Mouse (Mus musculus): ENCODE results near the gene Gm20388. TPM values are rescaled to one million over a fixed set of nuclear protein-coding genes. Genes with fewer than 3 reads are reported as not detected.
A peak's percentile ranks its signal among the peaks of the same experiment; 100 is the strongest.

Gm20388 gene
- total RNA-seq, 2 experiments from 2014 or later, result 6.8 to 7.8 TPM

DNA sequence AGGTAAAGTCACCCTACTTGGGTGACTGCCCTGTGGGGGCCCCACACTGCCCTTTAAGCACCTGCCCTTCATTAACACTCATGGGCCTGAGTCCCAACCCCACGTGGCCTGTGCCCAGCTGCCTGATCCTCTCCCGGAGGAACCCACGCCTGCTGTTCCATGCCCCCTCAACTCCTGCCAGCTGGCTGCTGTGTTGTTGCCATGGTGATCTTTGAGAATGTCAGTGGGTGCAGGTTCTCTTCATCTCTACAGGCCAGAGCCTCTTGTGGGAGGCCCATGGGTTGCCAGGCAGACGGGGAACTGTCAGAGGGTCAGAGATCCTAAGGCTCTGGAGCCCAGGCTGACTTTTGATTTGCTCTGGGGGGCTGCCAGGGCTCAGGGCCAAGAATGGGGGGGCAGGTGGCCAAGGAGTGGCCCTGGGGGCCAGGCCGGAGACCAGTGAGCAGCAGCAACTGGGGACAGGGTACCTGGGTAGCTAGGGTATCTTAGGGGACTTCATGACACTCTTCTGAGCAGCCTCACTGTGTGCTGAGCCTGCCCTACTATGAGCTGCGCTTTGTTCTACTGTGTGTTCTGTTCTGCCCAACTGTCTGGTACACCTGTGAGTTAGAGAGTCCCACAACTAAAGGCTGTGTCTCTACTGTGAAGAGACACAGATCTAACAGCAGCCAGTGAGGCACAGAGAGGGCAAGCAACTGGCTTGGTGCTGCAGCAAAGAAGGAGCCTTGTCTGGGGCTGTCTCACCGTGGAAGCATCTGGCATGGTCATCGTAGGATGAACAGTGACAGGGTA lies 381.9 kb downstream of the Gm20388 start:
- intact Hi-C loops (cut with DNase I), result no loop called here
- DNase-seq, result no peak

DNA sequence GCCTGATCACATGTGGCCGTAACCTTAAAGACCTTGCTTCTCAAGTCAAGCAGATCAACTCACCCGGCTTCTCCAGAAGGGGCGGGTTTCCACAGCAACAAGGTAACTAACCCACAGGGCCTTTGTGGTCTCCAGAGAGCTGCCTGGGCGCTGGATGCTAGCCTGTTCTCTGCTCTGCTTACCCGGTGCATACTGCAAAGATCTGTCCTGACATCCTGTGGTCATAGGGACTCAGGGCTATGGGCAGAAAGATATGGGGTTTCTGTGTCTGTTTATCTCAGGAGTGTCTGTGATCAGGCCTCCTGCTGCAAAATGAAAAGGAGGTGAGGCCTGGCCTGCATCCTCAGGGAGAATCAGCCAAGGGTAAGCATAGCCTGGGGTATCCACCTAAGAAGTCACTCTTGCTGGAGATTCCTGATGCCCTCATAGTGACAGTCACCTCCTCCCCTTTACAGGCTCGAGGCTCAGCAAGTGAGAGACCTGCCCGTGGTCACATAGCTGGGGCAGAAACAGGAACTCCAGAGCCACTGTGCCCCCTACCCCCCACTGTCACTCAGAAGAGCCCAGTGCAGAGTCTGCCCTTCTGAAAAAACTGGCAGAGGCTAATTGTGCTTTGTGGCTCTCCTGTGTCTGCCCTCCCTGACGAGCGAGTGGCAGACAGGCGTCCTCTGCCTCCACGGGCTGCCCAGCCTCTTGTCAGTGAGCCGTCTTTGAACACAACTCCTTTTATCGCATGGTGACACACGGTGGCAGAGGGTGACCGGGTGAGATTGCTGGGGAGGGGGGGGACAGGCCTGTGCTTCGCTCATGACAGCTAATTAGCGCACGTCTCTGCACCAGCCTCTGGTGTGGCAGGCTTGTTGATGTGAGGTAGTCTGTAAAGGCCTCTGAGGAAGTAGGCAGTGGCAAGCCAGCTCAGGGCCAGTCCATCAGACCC lies 383.0 kb downstream of the Gm20388 start:
- intact Hi-C loops (cut with DNase I), result no loop called here
- DNase-seq, result no peak

DNA sequence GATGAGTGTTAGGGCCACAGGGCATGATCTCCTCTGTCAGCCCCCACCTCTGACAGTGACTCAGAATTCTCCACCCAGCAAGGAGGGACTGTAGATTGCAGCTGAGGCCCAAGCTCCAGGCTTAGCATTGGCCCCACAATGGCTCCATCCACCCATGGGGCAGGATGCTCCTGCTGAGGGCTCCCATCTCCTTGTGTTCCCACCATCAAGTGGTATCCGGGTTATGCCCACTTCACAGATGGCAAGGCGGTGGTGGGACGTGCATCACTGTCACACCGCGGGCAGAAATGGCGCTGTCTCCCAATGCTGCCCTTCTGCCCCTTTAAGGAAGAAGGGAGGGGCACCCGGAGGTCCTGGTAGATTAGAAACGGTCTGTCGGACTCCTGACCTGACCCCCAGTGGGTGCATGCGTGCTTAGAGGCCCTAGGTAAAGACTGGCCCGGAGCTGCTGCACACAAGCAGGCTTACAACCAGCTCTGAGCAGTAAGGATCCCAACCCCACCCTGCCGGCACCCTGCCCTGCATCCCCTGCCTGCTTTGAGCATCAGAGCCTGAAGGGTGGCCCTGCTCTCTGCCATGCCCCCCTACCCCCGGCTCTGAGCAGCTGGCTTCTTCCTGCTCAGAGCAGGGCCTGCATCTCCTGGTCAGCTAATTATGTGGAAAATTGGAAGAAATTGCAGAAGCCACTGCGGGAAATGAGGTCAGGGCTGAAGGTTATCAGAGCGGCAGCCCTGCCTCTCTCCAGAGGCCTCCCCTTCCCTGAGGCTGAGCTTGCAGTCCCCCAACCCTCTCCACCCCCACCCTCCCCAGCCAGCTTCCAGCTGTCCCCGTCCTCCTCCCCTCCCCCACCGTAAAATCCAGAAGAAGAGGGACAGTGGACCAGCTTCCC lies 384.6 kb downstream of the Gm20388 start:
- DNase-seq, result no peak
- intact Hi-C loops (cut with DNase I), result no loop called here

DNA sequence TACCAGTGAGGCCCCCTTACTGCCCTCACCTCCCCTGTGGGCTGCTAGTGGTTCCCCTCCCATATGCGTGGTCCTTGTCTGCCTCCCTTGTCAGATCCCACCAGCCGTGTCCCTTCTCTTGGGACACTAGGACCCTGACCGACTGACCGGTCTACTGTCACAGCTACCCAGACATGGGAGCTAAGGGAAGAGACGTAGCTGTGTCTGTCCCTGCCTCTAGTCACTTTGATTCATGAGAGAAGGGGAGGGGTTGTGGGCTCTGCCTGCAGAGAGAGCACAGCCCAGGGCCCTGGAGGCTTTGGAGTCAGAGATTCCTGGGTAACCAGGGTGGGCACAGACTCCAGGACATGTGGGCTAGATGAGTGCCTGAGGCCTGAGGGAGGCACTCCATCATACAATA lies 386.4 kb downstream of the Gm20388 start:
- DNase-seq, result no peak
- intact Hi-C loops (cut with DNase I), result no loop called here

DNA sequence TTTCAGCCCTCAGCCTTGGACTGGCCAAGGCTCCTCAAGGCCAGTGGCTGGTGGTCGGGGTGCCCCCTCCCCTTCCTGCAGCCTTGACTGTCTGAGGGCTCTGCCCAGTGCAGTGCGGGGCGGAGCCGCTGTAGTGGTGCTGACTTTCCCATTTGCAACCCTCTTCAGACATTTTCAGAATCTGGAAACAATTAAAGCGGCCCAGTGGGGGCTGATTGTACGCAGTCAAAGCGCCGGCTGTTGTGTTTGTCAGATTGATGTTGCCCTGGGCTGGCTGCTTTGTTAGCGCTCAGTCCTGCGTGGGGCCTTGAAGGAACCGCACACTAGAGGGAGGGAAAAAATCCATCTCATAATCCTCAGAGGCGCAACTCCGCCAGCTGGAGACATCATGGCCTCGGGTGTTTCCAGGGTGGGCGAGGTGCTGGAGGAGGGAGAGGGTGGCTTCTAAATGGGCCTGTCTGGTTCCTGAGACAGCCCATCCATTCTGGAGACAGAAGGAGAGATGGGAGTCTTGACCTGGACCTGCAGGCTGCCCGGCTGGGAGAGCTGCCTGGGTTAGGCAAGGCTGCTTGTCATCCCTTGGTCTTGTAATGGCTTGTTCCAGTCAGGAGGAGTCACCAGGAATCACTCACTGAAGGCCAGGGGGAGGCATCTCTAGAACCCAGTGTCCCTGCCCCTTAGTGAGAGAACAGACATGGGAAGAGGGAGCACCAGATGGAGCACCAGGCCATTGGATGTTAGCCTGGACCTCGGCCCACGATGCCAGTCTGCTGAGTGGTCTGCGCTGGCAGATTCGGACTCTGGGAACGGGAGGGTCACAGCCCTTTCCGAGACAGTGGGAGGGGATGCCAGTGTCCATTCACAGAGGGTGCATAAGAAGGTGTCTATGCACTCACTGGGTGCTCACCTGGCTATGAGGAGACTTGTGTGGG lies 388.2 kb downstream of the Gm20388 start:
- intact Hi-C loops (cut with DNase I), result no loop called here
- DNase-seq, result no peak

DNA sequence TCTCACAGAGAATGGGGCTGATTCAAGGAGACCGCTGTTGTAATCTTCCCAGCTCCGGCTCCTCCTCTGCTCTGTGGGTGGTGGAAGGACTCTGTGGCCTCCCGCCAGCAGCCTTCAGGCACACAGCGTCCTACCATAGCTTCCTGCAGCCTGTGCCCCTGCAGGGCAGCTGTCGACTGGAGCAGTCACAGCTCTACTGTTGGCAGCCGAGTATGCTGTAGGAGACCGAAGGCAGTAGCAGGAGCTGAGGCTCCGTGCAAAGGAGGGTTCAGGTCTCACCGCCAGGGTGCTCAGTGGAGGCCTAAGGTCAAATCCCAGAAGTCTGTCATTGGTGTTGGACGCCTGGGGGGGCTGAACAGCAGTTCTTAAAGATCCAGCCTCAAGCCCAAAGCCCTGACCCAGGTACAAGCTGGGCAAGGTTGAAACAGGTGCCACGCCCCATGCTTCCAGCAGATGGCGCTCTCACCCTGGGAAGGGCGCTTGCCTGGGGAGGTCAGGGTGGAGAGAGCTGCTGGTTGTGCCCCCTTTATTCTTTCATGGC lies 390.0 kb downstream of the Gm20388 start:
- intact Hi-C loops (cut with DNase I), result loop anchor here (1.0 kb wide), 1 partner anchor 19 kb away; no protein-coding TSS in a partner anchor
- peak; percentile 70 to 71 for DNase-seq

DNA sequence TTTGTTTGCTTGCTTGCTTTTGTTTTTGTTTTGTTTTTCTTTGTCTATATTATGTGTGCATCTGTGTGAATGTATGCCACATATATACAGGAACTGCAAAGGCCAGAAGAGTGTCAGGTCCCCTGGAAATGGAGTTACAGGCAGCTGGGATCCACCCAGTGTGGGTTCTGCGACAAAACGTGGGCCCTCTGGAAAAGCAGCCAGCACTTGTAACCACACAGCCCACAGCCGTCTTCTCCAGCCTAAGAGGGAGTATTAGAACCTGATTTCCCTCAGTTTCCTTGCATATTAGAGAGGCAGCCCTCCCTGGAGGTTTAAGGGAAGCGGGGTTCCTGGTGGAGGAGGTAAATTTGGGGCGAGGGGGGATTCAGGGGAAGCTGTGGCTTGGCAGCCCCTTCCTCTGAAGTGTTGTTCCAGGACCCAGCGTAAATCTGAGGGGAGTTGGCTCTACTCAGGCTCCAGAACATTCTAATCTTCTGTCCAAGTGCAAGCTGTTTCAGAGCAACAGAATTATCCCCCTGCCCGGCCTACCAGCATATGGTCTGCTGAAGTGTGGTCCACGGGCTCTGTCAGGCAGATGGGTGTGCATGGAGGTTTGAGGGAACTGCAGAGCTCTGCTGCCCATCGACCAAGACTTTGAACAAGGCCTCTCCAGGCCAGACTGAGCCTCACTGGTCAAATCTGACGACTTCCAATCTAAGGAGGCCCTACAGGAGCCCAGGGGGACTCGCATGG lies 392.5 kb downstream of the Gm20388 start:
- intact Hi-C loops (cut with DNase I), result no loop called here
- no peak for DNase-seq

DNA sequence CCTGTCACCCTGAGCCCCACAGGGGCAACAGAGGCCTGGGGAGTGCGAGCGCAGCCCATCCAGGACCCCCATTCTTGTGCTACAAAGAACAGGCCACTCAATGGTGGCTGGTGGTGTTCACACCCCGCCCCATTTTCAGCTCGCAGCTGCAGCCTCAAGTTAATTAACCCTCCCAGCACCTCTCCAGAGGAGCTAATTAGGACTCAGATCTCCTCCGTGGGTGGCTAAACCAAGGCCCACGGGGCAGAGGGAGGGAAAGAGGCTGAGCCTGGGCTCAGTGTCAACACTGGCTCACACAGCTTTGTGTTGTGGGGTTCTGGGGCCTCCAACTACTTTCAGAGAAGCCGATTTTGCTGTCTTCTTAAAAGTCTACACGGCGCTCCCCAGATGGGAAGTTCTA lies 393.5 kb downstream of the Gm20388 start:
- no peak for DNase-seq
- intact Hi-C loops (cut with DNase I), result no loop called here

DNA sequence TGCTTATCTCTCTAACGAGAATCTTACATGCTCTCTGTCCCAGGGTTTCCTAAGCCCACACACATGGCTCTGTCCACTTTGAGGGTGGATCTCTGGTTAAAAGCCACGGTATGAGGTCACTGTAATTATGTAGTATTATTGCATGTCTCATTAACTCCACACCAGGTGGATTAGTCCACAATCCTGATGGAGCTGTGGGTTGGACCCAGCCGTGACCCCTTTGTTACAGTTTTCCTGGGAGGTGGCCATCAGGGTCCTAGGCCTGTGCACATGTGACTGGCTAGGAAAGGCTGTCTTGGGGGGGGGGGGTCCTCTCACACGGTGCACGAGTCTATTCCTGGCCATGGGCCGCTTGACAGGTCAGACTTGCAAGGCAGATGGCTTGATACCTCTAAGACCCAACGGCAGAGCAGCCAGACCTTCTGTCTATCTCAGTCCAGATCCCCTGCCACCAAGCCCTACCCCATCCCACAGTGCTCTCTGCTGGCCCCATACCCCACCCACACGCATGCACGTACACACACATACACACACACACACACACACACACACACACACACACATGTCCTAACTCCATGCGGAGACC lies 395.3 kb downstream of the Gm20388 start:
- DNase-seq, result no peak
- intact Hi-C loops (cut with DNase I), result no loop called here

DNA sequence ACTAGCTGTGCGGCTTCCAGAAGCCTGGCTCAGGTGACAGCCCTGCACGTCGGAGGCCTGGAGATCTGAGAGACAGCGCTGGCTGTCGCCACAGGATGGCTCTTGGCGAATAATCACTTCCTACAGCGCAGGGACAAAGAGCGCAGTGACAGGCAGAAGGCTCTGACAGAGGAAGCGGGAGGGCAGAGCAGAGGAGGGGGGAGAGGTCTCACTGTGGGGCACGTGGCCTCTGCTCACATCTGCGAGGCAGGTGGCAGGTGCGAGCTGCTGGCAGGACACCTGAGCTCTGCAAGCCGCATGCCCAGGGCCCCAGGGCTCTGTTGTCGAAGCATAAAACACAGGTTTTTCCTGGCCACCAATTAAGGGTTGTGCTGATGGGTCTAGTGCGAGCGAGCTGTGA lies 396.5 kb downstream of the Gm20388 start:
- intact Hi-C loops (cut with DNase I), result no loop called here
- no peak for DNase-seq

DNA sequence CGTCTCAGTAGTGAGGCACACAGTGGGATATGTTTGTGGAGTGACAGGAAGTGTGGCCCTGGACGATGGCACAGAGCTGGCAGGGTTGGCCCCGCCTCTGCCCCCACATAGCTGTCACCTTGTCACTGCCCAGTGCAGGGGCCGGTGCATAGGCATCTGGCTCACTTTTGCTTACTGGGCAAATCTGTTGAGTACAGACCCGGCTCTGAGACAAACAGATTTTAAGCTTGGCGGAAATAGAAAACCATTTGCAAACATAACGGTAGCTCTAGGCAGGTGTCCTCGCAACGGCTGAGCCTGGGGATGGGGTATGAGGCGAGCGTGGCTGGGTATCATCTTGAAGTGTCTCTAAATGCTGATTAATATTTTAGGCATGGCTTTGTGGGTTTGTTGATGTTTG lies 396.9 kb downstream of the Gm20388 start:
- no peak for DNase-seq

DNA sequence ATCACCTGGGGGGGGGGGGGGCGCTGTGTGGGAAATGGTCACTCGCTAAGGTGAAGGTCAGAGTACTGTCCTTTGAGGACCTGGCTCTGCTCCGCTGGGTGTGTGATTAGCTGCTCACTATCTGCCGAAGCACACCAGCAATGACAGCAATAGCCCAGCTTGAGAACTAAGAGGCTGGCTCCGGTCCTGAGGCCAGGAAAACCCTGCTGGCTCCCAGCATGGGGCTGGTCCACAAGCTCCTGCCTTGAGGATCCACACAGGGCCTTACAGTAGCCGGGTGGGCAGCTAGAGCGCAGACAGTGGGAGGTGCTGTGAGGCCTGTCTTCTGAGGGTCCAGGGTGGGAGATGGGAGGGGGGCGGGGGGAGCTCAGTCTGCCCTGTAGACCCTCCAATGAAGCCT lies 397.5 kb downstream of the Gm20388 start:
- no peak for DNase-seq
- intact Hi-C loops (cut with DNase I), result no loop called here

More for the DNA sequence above, 396.9 kb downstream of the Gm20388 start:
- intact Hi-C loops (cut with DNase I), result no loop called here

DNA sequence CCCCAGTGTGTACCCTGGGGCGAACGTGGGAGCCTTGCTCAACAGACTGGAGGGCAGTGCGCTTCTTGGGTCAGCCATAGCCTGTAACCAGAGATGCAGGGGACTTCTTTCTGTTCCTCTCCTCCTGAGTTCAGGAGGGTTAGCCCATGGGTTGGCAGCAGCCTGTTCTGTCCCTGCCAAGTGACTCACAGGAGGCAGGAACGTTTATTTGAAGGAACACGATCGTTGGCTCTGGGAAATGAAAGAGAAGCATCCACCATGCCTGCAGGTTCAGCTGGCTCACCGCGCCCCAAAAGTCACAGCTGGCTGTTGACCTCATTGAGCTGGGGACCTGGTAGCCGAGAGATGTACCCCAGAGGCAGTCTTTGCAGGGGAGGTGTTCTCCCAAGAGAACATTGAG lies 397.9 kb downstream of the Gm20388 start:
- intact Hi-C loops (cut with DNase I), result no loop called here
- DNase-seq, result peak; percentile 48 to 64

DNA sequence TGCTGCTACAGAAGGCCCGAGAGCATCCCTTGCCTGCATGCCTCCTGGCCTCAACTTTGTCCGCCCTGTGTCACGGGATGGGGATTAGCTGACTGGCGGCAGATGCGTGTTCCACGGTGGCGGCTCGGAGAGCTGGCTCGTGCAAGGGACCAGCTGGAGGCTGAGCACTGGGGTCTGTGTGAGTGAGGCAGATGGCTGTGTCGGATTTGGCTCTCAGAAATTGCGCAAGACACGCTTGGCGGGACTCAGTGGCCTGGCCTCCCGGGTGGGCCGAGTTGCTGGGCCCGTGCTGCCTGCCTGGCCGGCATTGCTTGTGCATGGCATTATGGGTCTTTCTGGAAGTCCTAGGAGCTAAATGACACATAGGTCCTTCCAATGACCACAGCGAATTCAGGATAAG lies 398.7 kb downstream of the Gm20388 start:
- peak; percentile 69 to 73 for DNase-seq
- intact Hi-C loops (cut with DNase I), result no loop called here

DNA sequence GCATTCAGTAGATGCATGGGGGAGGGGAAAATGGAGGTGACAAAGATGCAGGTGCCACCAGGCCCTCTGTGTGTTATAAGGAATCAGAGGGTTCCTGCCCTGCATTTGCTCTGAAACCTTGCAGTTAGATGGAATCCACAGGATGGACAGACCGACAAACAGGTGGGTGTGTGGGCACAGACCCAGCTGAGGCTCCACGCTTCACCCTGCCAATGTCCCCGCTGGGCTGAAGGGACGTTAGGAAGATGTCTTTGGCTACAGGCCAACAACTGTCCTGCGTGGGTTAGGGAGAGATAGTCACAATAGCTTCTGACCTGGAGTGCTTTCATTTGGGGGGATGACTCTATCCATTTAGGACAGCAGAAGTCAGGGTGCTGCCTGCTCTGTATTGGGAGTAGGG lies 399.4 kb downstream of the Gm20388 start:
- no peak for DNase-seq
- intact Hi-C loops (cut with DNase I), result no loop called here

DNA sequence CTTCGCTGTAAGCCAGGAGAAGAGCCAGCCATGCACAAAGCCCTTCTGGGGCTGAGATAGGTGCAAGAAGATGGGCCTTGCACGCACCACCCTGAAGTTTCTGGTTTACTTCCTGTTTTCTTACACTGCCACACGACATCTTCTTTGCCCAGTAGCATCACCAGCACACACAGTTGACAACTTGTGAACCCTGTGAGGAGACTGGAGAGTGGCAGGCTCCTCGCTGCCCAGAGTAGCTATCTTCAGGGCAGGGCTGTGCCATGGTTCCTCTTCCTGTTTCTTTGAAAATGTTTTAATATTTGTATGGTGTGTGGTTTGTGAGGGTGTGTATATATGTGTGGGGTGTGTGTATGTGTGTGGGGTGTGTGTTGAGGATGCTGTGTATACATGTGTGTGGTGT lies 401.8 kb downstream of the Gm20388 start:
- intact Hi-C loops (cut with DNase I), result no loop called here
- DNase-seq, result no peak

DNA sequence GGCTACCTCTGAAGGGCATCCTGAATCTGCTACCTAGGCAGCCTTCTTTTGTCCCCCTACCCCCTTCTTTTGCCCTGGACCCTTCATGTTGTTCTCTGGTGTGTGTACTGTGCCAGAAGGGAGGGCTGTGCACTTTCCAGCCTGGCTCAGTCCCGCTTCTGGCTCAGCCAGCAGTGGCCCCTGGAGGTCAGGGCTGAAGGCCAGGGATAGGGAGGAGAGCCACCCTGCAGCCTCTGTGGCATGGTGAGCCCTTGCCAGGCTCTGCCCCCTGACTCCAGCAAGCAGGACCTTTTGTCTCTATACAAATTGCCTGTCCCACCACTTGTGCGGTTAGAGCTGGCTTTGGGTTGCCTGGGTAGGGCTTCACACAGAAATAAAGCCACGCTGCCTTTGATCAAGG lies 403.0 kb downstream of the Gm20388 start:
- no peak for DNase-seq
- intact Hi-C loops (cut with DNase I), result no loop called here

DNA sequence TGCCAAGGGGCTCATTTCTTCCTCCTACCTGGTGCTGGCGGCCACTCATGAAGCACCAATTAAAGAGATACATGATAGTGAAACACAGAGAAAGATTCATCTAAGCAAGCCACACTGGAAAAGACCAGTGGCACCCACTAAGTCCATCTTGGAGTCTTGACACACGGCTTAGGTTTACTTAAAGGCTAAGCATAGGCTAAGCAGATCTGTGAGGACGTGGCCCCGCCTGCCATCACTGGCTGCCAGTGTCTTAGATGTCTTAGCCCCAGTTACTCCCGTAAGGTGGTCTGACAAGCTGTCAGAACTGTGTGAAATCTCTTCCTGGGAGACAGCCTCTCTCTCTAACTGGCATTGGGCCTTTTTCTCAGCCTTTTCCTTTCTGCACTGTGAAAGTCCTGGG lies 404.3 kb downstream of the Gm20388 start:
- intact Hi-C loops (cut with DNase I), result loop anchor here (5.0 kb wide), 1 partner anchor 33 kb away; no protein-coding TSS in a partner anchor
- DNase-seq, result no peak
